Mouse (Mus musculus): Measurements from ENCODE around the gene Polr3e. TPM values are rescaled to one million over a fixed set of nuclear protein-coding genes. Genes with fewer than 3 reads are reported as not detected.

Polr3e gene
- polyA plus RNA-seq, 1 experiment from 2014 or later: 31.8 TPM

GRCm38 (mm10) chr7:120875540-120876388 lies 41.8 kb upstream of the Polr3e start:
- WGBS: 64% methylated on average over 3 of the region's 3 CpGs
- Histone ChIP-seq H3K4me3 (replicated peaks; ENCODE audit: low read depth, low read length) (no peak overlapping the region), H3K27ac (0 out of 2 replicates have a peak overlapping the region, but pooled peaks have one; percentile 19), H3K4me2 (ENCODE audit: low read length) (no peak overlapping the region), H3K9me3 (replicated peaks; ENCODE audit: low read length) (no peaks in the 10 kb centered on the region), H3K4me1 (replicated peaks; ENCODE audit: insufficient read depth, low read length) (no peaks in the 10 kb centered on the region), H3K27me3 (ENCODE audit: insufficient read depth, low read length) (no peaks in the 10 kb centered on the region), H3K9ac (ENCODE audit: low read depth, low read length) (no peak overlapping the region), H3K36me3 (ENCODE audit: insufficient read depth, low read length) (peaks cover 3% of the 10 kb centered on the region; the same call in 1 of the 2 replicates)
- no peak; the same call in 1 of the 2 replicates for TF ChIP-seq CTCF (IDR thresholded peaks at IDR 0.05; ENCODE audit: low read depth)
- ATAC-seq (replicated peaks; ENCODE audit: low FRiP score, low read depth) (no peak; the same call in 1 of the 2 replicates), DNase-seq (ENCODE audit: low spot score) (no peak)

- H3K36me3 ChIP-seq (ENCODE audit: insufficient read depth, low read length): peaks cover 7% of the 10 kb centered on the region; the same call in 1 of the 2 replicates
- no peak overlapping the region for H3K4me3 ChIP-seq (replicated peaks; ENCODE audit: low read depth, low read length)
- no peak overlapping the region for H3K9ac ChIP-seq (ENCODE audit: low read depth, low read length)
- no peak overlapping the region for H3K4me2 ChIP-seq (ENCODE audit: low read length)
- H3K9me3 ChIP-seq (replicated peaks; ENCODE audit: low read length): no peaks in the 10 kb centered on the region
- WGBS: 73% methylated on average over 6 of the region's 6 CpGs
- DNase-seq (ENCODE audit: low spot score) (no peak), ATAC-seq (replicated peaks; ENCODE audit: low FRiP score, low read depth) (no peak)
- H3K4me1 ChIP-seq (replicated peaks; ENCODE audit: insufficient read depth, low read length): no peaks in the 10 kb centered on the region
- no peak for TF ChIP-seq CTCF (IDR thresholded peaks at IDR 0.05; ENCODE audit: low read depth)
- H3K27me3 ChIP-seq (ENCODE audit: insufficient read depth, low read length): no peaks in the 10 kb centered on the region
- no peak overlapping the region for H3K27ac ChIP-seq
These were observed 39.3 kb upstream of the Polr3e start for GRCm38 (mm10) chr7:120878271-120878670.

- H3K4me1 ChIP-seq (replicated peaks; ENCODE audit: insufficient read depth, low read length): no peaks in the 10 kb centered on the region
- TF ChIP-seq CTCF (IDR thresholded peaks at IDR 0.05; ENCODE audit: low read depth): no peak
- no peak overlapping the region for H3K4me2 ChIP-seq (ENCODE audit: low read length)
- no peak overlapping the region for H3K4me3 ChIP-seq (replicated peaks; ENCODE audit: low read depth, low read length)
- no peaks in the 10 kb centered on the region for H3K27me3 ChIP-seq (ENCODE audit: insufficient read depth, low read length)
- no peak for DNase-seq (ENCODE audit: low spot score)
- H3K9me3 ChIP-seq (replicated peaks; ENCODE audit: low read length): no peaks in the 10 kb centered on the region
- no peak overlapping the region for H3K27ac ChIP-seq
- no peak for ATAC-seq (replicated peaks; ENCODE audit: low FRiP score, low read depth)
- no peak overlapping the region for H3K9ac ChIP-seq (ENCODE audit: low read depth, low read length)
- 91% methylated on average over 3 of the region's 3 CpGs for WGBS
- H3K36me3 ChIP-seq (ENCODE audit: insufficient read depth, low read length): peaks cover 11% of the 10 kb centered on the region
These were observed 37.6 kb upstream of the Polr3e start for GRCm38 (mm10) chr7:120879972-120880371.

GRCm38 (mm10) chr7:120880770-120881169 lies 36.8 kb upstream of the Polr3e start:
- no peak for TF ChIP-seq CTCF (IDR thresholded peaks at IDR 0.05; ENCODE audit: low read depth)
- H3K9ac ChIP-seq (ENCODE audit: low read depth, low read length): no peak overlapping the region
- DNase-seq (ENCODE audit: low spot score): no peak
- H3K4me1 ChIP-seq (replicated peaks; ENCODE audit: insufficient read depth, low read length): no peaks in the 10 kb centered on the region
- H3K27me3 ChIP-seq (ENCODE audit: insufficient read depth, low read length): no peaks in the 10 kb centered on the region
- H3K4me2 ChIP-seq (ENCODE audit: low read length): no peak overlapping the region
- 96% methylated on average over 4 of the region's 4 CpGs for WGBS
- no peak for ATAC-seq (replicated peaks; ENCODE audit: low FRiP score, low read depth)
- peaks cover 12% of the 10 kb centered on the region for H3K36me3 ChIP-seq (ENCODE audit: insufficient read depth, low read length)
- no peaks in the 10 kb centered on the region for H3K9me3 ChIP-seq (replicated peaks; ENCODE audit: low read length)
- no peak overlapping the region for H3K27ac ChIP-seq
- no peak overlapping the region for H3K4me3 ChIP-seq (replicated peaks; ENCODE audit: low read depth, low read length)

GRCm38 (mm10) chr7:120881451-120881850 lies 36.1 kb upstream of the Polr3e start:
- ATAC-seq (replicated peaks; ENCODE audit: low FRiP score, low read depth) (no peak), DNase-seq (ENCODE audit: low spot score) (no peak)
- 71% methylated on average over 2 of the region's 2 CpGs for WGBS
- Histone ChIP-seq H3K27ac (no peak overlapping the region), H3K9ac (ENCODE audit: low read depth, low read length) (no peak overlapping the region), H3K4me2 (ENCODE audit: low read length) (no peak overlapping the region), H3K36me3 (ENCODE audit: insufficient read depth, low read length) (peaks cover 12% of the 10 kb centered on the region), H3K27me3 (ENCODE audit: insufficient read depth, low read length) (no peaks in the 10 kb centered on the region), H3K9me3 (replicated peaks; ENCODE audit: low read length) (no peaks in the 10 kb centered on the region), H3K4me3 (replicated peaks; ENCODE audit: low read depth, low read length) (no peak overlapping the region), H3K4me1 (replicated peaks; ENCODE audit: insufficient read depth, low read length) (no peaks in the 10 kb centered on the region)
- TF ChIP-seq CTCF (IDR thresholded peaks at IDR 0.05; ENCODE audit: low read depth): no peak

GRCm38 (mm10) chr7:120882674-120883073 lies 34.9 kb upstream of the Polr3e start:
- DNase-seq (ENCODE audit: low spot score) (peak; percentile 59), ATAC-seq (replicated peaks; ENCODE audit: low FRiP score, low read depth) (no peak)
- TF ChIP-seq CTCF (IDR thresholded peaks at IDR 0.05; ENCODE audit: low read depth): no peak
- Histone ChIP-seq H3K4me3 (replicated peaks; ENCODE audit: low read depth, low read length) (no peak overlapping the region), H3K9ac (ENCODE audit: low read depth, low read length) (no peak overlapping the region), H3K4me1 (replicated peaks; ENCODE audit: insufficient read depth, low read length) (no peaks in the 10 kb centered on the region), H3K27ac (no peak overlapping the region), H3K27me3 (ENCODE audit: insufficient read depth, low read length) (no peaks in the 10 kb centered on the region), H3K36me3 (ENCODE audit: insufficient read depth, low read length) (peaks cover 19% of the 10 kb centered on the region), H3K4me2 (ENCODE audit: low read length) (no peak overlapping the region), H3K9me3 (replicated peaks; ENCODE audit: low read length) (no peaks in the 10 kb centered on the region)
- 49% methylated on average over 4 of the region's 4 CpGs for WGBS

Data from kidney, postnatal 0 days (tissue).